In genomic region chr5:22285396-22285795, GRCm38 (mm10) we compare ENCODE assay signal across 11 mouse cellular contexts. TPM values are rescaled to one million over a fixed set of nuclear protein-coding genes. Genes with fewer than 3 reads are reported as not detected.
"Had no signal": no experiment of that assay in that cellular context is flagged by ENCODE, and none has a peak within 500 bp of the region (broad histone marks: within the 10 kb centered on the region; RNA-seq: fewer than 3 reads in every experiment).

No protein-coding gene starts in this region.

- H3K4me1 ChIP-seq: kidney, embryonic 15.5 days; limb, embryonic 13.5 days had no signal

- H3K9ac ChIP-seq: kidney, embryonic 15.5 days; limb, embryonic 13.5 days; liver, embryonic 14.5 days; midbrain, embryonic 15.5 days had no signal

- H3K27ac ChIP-seq: kidney, embryonic 15.5 days; limb, embryonic 13.5 days; liver, embryonic 14.5 days; midbrain, embryonic 15.5 days; stomach, postnatal 0 days had no signal

- DNase-seq: kidney, postnatal 14 days; lung, adult 2 months; lung, postnatal 36 days; thymus, postnatal 4 days had no signal

- H3K27me3 ChIP-seq: kidney, embryonic 15.5 days; limb, embryonic 13.5 days; midbrain, embryonic 15.5 days had no signal

- H3K9me3 ChIP-seq: kidney, embryonic 15.5 days; limb, embryonic 13.5 days; midbrain, embryonic 15.5 days had no signal

- ATAC-seq: lung, postnatal 0 days; midbrain, embryonic 15.5 days had no signal

- H3K4me3 ChIP-seq: kidney, embryonic 15.5 days; limb, embryonic 13.5 days; midbrain, embryonic 15.5 days had no signal

- H3K4me2 ChIP-seq: kidney, embryonic 15.5 days; limb, embryonic 13.5 days; midbrain, embryonic 15.5 days had no signal

- H3K36me3 ChIP-seq: kidney, embryonic 15.5 days; limb, embryonic 13.5 days; midbrain, embryonic 15.5 days had no signal

RNA-seq across cellular contexts. Expression of gene Reln, which starts 59.1 kb away (rescaled TPM):
- total RNA-seq: megakaryocyte progenitor cell, adult 5-6 weeks had no signal
